Mouse (Mus musculus) liver (tissue): ENCODE results near the gene Eif3l.
A peak's percentile ranks its signal among the peaks of the same experiment; 100 is the strongest.

Source experiments
- DNase-seq: peaks from one replicate; pipeline ENCODE4 v3.0.0-alpha.2; 2020; ENCODE audit warnings: mixed read lengths

The Eif3l gene

GRCm38 (mm10) chr15:79096556-79096955 lies 21.6 kb downstream of the Eif3l start:
- DNase-seq: no peak

GRCm38 (mm10) chr15:79097135-79097534 lies 22.2 kb downstream of the Eif3l start:
- DNase-seq: no peak

- peak; percentile 46 for DNase-seq
These were observed 22.6 kb downstream of the Eif3l start for GRCm38 (mm10) chr15:79097611-79098025.

- DNase-seq: no peak
These were observed 23.2 kb downstream of the Eif3l start for GRCm38 (mm10) chr15:79098220-79098619.

GRCm38 (mm10) chr15:79098868-79099267 lies 23.9 kb downstream of the Eif3l start:
- no peak for DNase-seq

- no peak for DNase-seq
These were observed 24.5 kb downstream of the Eif3l start for GRCm38 (mm10) chr15:79099456-79099855.

- no peak for DNase-seq
These were observed 25.4 kb downstream of the Eif3l start for GRCm38 (mm10) chr15:79100391-79100790.

- no peak for DNase-seq
These were observed 26.6 kb downstream of the Eif3l start for GRCm38 (mm10) chr15:79101531-79101930.

- no peak for DNase-seq
These were observed 28.3 kb downstream of the Eif3l start for GRCm38 (mm10) chr15:79103264-79103663.

GRCm38 (mm10) chr15:79105804-79106203 lies 30.8 kb downstream of the Eif3l start:
- peak; percentile 32 for DNase-seq

- no peak for DNase-seq
These were observed 33.0 kb downstream of the Eif3l start for GRCm38 (mm10) chr15:79107966-79108365.

GRCm38 (mm10) chr15:79108421-79109320 lies 33.7 kb downstream of the Eif3l start, which contains the start of gene Micall1:
Gene Micall1 (plus strand): TSS chr15:79108898.
- DNase-seq: peak; percentile 78

- DNase-seq: peak; percentile 38
These were observed 34.4 kb downstream of the Eif3l start for GRCm38 (mm10) chr15:79109321-79109934.

- no peak for DNase-seq
These were observed 35.1 kb downstream of the Eif3l start for GRCm38 (mm10) chr15:79110031-79110430.

- no peak for DNase-seq
These were observed 35.5 kb downstream of the Eif3l start for GRCm38 (mm10) chr15:79110528-79110927.

- no peak for DNase-seq
These were observed 36.8 kb downstream of the Eif3l start for GRCm38 (mm10) chr15:79111774-79112173.

- no peak for DNase-seq
These were observed 40.3 kb downstream of the Eif3l start for GRCm38 (mm10) chr15:79115276-79115675.

- no peak for DNase-seq
These were observed 44.5 kb downstream of the Eif3l start for GRCm38 (mm10) chr15:79119491-79119890.

GRCm38 (mm10) chr15:79122119-79122518 lies 47.1 kb downstream of the Eif3l start:
- DNase-seq: no peak

- no peak for DNase-seq
These were observed 47.6 kb downstream of the Eif3l start for GRCm38 (mm10) chr15:79122546-79122945.

GRCm38 (mm10) chr15:79123751-79124150 lies 48.8 kb downstream of the Eif3l start:
- no peak for DNase-seq

- no peak for DNase-seq
These were observed 49.4 kb downstream of the Eif3l start for GRCm38 (mm10) chr15:79124331-79124875.

- DNase-seq: peak; percentile 49
These were observed 51.4 kb downstream of the Eif3l start for GRCm38 (mm10) chr15:79126217-79126932.
